Mouse (Mus musculus) MEL (cell line): ENCODE measurements around the gene Dnm2. TPM values are rescaled to one million over a fixed set of nuclear protein-coding genes. Genes with fewer than 3 reads are reported as not detected.

Source experiments
- DNase-seq: peaks from one replicate; pipeline ENCODE4 v3.0.0; 2011; ENCODE audit warnings: low read depth, low spot score
- H3K27ac ChIP-seq: 2 replicates; pipeline ENCODE4 v1.5.1; 2012; ENCODE audit warnings: low read depth, mild to moderate bottlenecking, control low read depth, low read length, moderate library complexity; ENCODE audit not compliant: control insufficient read depth
- H3K27me3 ChIP-seq, 2 experiments: fragments of 150-350 bp in 1 of 2; sonication (generic) in 1 of 2; 2 replicates each; pipeline ENCODE4 v1.6.1; 2012; ENCODE audit warnings: low read length in 2 of 2, mild to moderate bottlenecking in 2 of 2, improper control_type of control experiment in 1 of 2, moderate library complexity in 1 of 2; ENCODE audit not compliant: insufficient read depth in 2 of 2, control insufficient read depth in 1 of 2
- H3K36me3 ChIP-seq, 2 experiments: 2 replicates each; pipeline ENCODE4 v1.6.1; 2012 to 2014; ENCODE audit warnings: low read length in 2 of 2, improper control_type of control experiment in 1 of 2, inconsistent platforms in 1 of 2, mild to moderate bottlenecking in 1 of 2; ENCODE audit not compliant: insufficient read depth in 2 of 2, control insufficient read depth in 1 of 2
- H3K4me1 ChIP-seq, 2 experiments: fragments of 150-350 bp in 1 of 2; sonication (generic) in 1 of 2; 2 replicates each; pipeline ENCODE4 v1.6.1; 2012; ENCODE audit warnings: low read length in 2 of 2, improper control_type of control experiment in 1 of 2, mild to moderate bottlenecking in 1 of 2; ENCODE audit not compliant: insufficient read depth in 2 of 2, control insufficient read depth in 1 of 2
- H3K4me3 ChIP-seq, 2 experiments: fragments of 150-350 bp in 1 of 2; sonication (generic) in 1 of 2; 2 replicates each; pipeline ENCODE4 v1.5.1; 2012; ENCODE audit warnings: low read depth in 2 of 2, low read length in 2 of 2, mild to moderate bottlenecking in 2 of 2, moderate library complexity in 2 of 2, control low read depth in 1 of 2, improper control_type of control experiment in 1 of 2; ENCODE audit not compliant: control insufficient read depth in 1 of 2, insufficient read depth in 1 of 2
- H3K79me2 ChIP-seq: 2 replicates; pipeline ENCODE4 v1.6.1; 2012; ENCODE audit warnings: mild to moderate bottlenecking, low read length, moderate library complexity; ENCODE audit not compliant: control insufficient read depth, poor library complexity, insufficient read depth
- H3K9ac ChIP-seq: 2 replicates; pipeline ENCODE4 v1.6.1; 2012; ENCODE audit warnings: low read depth, mild to moderate bottlenecking, control low read depth, low read length, moderate library complexity; ENCODE audit not compliant: control insufficient read depth, poor library complexity, severe bottlenecking
- H3K9me3 ChIP-seq: fragments of 150-350 bp; sonication (generic); replicated peaks from 2 replicates; pipeline ENCODE4 v1.6.1; 2012; ENCODE audit warnings: mild to moderate bottlenecking, low read length, improper control_type of control experiment, moderate library complexity; ENCODE audit not compliant: insufficient read depth
- CHD2 ChIP-seq: IDR thresholded peaks from 2 replicates; pipeline ENCODE4 v1.6.1; 2011; ENCODE audit warnings: low read length, improper control_type of control experiment
- EP300 ChIP-seq, 2 experiments: IDR thresholded peaks; 2 replicates each; pipeline ENCODE4 v1.6.1; 2011; ENCODE audit warnings: improper control_type of control experiment in 2 of 2, low read length in 2 of 2, low read depth in 1 of 2, mild to moderate bottlenecking in 1 of 2
- ETS1 ChIP-seq: IDR thresholded peaks from 2 replicates; pipeline ENCODE4 v1.6.1; 2012; ENCODE audit warnings: low read depth, mild to moderate bottlenecking, inconsistent platforms, low read length, improper control_type of control experiment, moderate library complexity
- MAX ChIP-seq: IDR thresholded peaks from 2 replicates; pipeline ENCODE4 v1.6.1; 2011; ENCODE audit warnings: low read length, improper control_type of control experiment
- MYB ChIP-seq: IDR thresholded peaks from 2 replicates; pipeline ENCODE4 v1.6.1; 2011; ENCODE audit warnings: mild to moderate bottlenecking, low read depth, low read length, improper control_type of control experiment
- POLR2A ChIP-seq, 2 experiments: IDR thresholded peaks; 2 replicates each; pipeline ENCODE4 v1.6.1; 2011 to 2012; ENCODE audit warnings: low read length in 2 of 2, mild to moderate bottlenecking in 2 of 2, control low read depth in 1 of 2, improper control_type of control experiment in 1 of 2, low read depth in 1 of 2, moderate library complexity in 1 of 2; ENCODE audit not compliant: control insufficient read depth in 1 of 2, insufficient read depth in 1 of 2, poor library complexity in 1 of 2
- POLR2AphosphoS5 ChIP-seq: IDR thresholded peaks from 2 replicates; pipeline ENCODE4 v1.6.1; 2012; ENCODE audit warnings: low read depth, borderline replicate concordance, mild to moderate bottlenecking, inconsistent platforms, low read length, moderate library complexity, mixed read lengths
- RAD21 ChIP-seq: IDR thresholded peaks from 2 replicates; pipeline ENCODE4 v1.6.1; 2011; ENCODE audit warnings: mild to moderate bottlenecking, low read depth, low read length, improper control_type of control experiment
- SIN3A ChIP-seq: IDR thresholded peaks from 2 replicates; pipeline ENCODE4 v1.6.1; 2012; ENCODE audit warnings: low read length, improper control_type of control experiment, inconsistent platforms
- TCF12 ChIP-seq: IDR thresholded peaks from 2 replicates; pipeline ENCODE4 v1.6.1; 2014; ENCODE audit warnings: low read depth, mild to moderate bottlenecking, inconsistent platforms, low read length, improper control_type of control experiment, moderate library complexity
- USF1 ChIP-seq: IDR thresholded peaks from 2 replicates; pipeline ENCODE4 v1.6.1; 2014; ENCODE audit warnings: low read depth, mild to moderate bottlenecking, inconsistent platforms, low read length, improper control_type of control experiment, moderate library complexity
- USF2 ChIP-seq, 2 experiments: IDR thresholded peaks; 2 replicates each; pipeline ENCODE4 v1.6.1; 2011 to 2012; ENCODE audit warnings: improper control_type of control experiment in 2 of 2, low read length in 2 of 2, borderline replicate concordance in 1 of 2, inconsistent platforms in 1 of 2, low read depth in 1 of 2, mild to moderate bottlenecking in 1 of 2; ENCODE audit not compliant: insufficient read depth in 1 of 2
- ZKSCAN1 ChIP-seq: IDR thresholded peaks from 2 replicates; pipeline ENCODE4 v1.6.1; 2012; ENCODE audit warnings: low read depth, mild to moderate bottlenecking, inconsistent platforms, low read length, improper control_type of control experiment, moderate library complexity
- ZNF384 ChIP-seq: IDR thresholded peaks from 2 replicates; pipeline ENCODE4 v1.6.1; 2012; ENCODE audit warnings: low read depth, mild to moderate bottlenecking, inconsistent platforms, low read length, improper control_type of control experiment
- polyA plus RNA-seq, 2 experiments: library from polyadenylated mRNA; stranded (reverse) in 1 of 2; unstranded in 1 of 2; fragments of >175 nt in 1 of 2; fragments of >200 nt in 1 of 2; gene quantifications; 2 replicates each; pipeline versions ENCODE4 v1.2.1 to v1.2.4; 2012; ENCODE audit warnings: low replicate concordance in 2 of 2, low read depth in 1 of 2; ENCODE audit not compliant: insufficient read length in 2 of 2, insufficient read depth in 1 of 2, missing spikeins in 1 of 2
- total RNA-seq: library from RNA; depleted of rRNA; stranded (reverse); fragments of 300-350 nt; gene quantifications from 2 replicates; pipeline ENCODE4 v1.2.3, GENCODE M21; 2012

The Dnm2 gene
- total and polyA plus RNA-seq, 3 experiments = 117 to 832 (median 237) TPM

- TF ChIP-seq ZKSCAN1 = no peak
These were observed 20.5 kb downstream of the Dnm2 start (continued) for GRCm38 (mm10) chr9:21445081-21445744.

DNA sequence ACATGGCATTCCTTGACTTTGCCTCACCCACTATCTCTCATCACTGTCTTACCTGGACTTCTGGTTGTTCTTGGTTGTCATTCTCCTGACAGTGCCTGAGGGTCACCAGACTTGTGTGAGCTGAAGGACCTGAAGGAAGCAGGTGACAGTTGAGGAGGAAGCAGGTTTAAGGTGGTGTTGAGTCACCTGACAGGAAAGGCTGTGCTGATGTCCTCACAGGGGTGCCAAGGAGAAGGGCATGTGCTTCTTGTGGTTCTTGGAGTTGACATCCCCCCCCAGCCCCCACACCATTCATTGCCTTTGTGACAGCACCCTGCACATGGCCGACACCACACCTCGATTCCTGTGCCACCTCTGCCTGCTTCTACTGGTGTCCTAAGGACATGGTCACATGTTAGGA is 23.1 kb downstream of the Dnm2 start:
- peaks cover 38% of the 10 kb centered on the region for H3K79me2 ChIP-seq
- H3K27ac ChIP-seq = no peak overlapping the region
- H3K9me3 ChIP-seq = no peaks in the 10 kb centered on the region
- TF ChIP-seq CHD2 (no peak), SIN3A (no peak), MAX (0 out of 2 replicates have a peak, but pooled peaks have one; percentile 29), RAD21 (no peak), POLR2AphosphoS5 (no peak; the same call in 1 of the 2 replicates), MYB (no peak), ETS1 (no peak), USF1 (0 out of 2 replicates have a peak, but pooled peaks have one; percentile 13)
- H3K4me3 ChIP-seq = no peak overlapping the region
- H3K27me3 ChIP-seq = no peaks in the 10 kb centered on the region
- peaks cover 18 to 37% of the 10 kb centered on the region in 2 experiments for H3K36me3 ChIP-seq
- no peak overlapping the region for H3K9ac ChIP-seq
- DNase-seq = no peak
- peaks cover 15 to 27% of the 10 kb centered on the region in 2 experiments for H3K4me1 ChIP-seq

DNA sequence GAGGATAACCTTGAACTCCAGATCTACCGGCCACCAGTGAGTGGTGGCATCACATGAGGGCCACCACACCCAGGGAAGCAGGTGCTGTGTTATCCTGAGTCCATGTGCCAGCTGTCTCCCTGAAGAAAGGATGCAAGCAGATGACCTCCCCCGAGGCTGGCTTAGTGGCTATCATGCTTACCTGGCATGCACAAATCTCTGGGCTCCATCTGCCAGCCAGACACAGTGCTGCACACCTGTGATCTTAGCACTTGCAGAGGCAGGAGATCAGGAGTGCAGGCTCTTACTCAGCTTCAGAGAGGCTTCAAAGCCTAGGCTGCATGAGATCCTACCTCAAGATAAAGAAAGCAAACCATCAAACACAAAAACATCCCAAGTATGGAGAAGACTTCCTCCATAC is 25.0 kb downstream of the Dnm2 start:
- TF ChIP-seq TCF12 = 0 out of 2 replicates have a peak, but pooled peaks have one; percentile 14
- TF ChIP-seq ETS1 = 0 out of 2 replicates have a peak, but pooled peaks have one; percentile 22
- TF ChIP-seq USF2 (IDR thresholded peaks at IDR 0.05; ENCODE audit: borderline replicate concordance in 1 of 2, insufficient read depth in 1 of 2, low read depth in 1 of 2, low read length in 2 of 2) = peak in 1 of 2 experiments; percentile 8; a peak in 1 of 4 replicates
- no peak for TF ChIP-seq ZNF384
- TF ChIP-seq EP300 (IDR thresholded peaks at IDR 0.05; ENCODE audit: low read depth in 1 of 2, low read length in 2 of 2) = 0 out of 4 replicates have a peak, but pooled peaks of 1 of the 2 experiments have one; percentile 23
- TF ChIP-seq POLR2A (IDR thresholded peaks at IDR 0.05; ENCODE audit: control insufficient read depth in 1 of 2, insufficient read depth in 1 of 2, low read depth in 1 of 2, low read length in 2 of 2, poor library complexity in 1 of 2) = 0 out of 4 replicates have a peak, but pooled peaks of 1 of the 2 experiments have one; percentile 6
- H3K79me2 ChIP-seq = peaks cover 39% of the 10 kb centered on the region; the same call in 1 of the 2 replicates
- H3K9ac ChIP-seq = no peak overlapping the region
- no peaks in the 10 kb centered on the region for H3K9me3 ChIP-seq
- H3K4me3 ChIP-seq = no peak overlapping the region
- H3K4me1 ChIP-seq = peaks cover 25 to 45% of the 10 kb centered on the region in 2 experiments
- H3K36me3 ChIP-seq = peaks cover 27 to 29% of the 10 kb centered on the region in 2 experiments
- H3K27me3 ChIP-seq = no peaks in the 10 kb centered on the region
- DNase-seq = no peak
- H3K27ac ChIP-seq = no peak overlapping the region
